Mouse (Mus musculus) forebrain, embryonic 15.5 days (tissue): ENCODE results near the gene Six1. TPM values are rescaled to one million over a fixed set of nuclear protein-coding genes. Genes with fewer than 3 reads are reported as not detected.

ENCODE experiments used
- ATAC-seq: fragments of 200-750 bp; cut with Nextera tagmentation; replicated peaks from 2 replicates; pipeline ENCODE4 v1.8.0; 2017; ENCODE audit warnings: mild to moderate bottlenecking, moderate TSS enrichment, moderate library complexity
- H3K27ac ChIP-seq: fragments of 300-500 bp; sonication (generic); replicated peaks from 2 replicates; pipeline ENCODE4 v1.5.1; 2015; ENCODE audit warnings: mild to moderate bottlenecking, inconsistent platforms
- H3K27me3 ChIP-seq: fragments of 300-500 bp; sonication (generic); 2 replicates; pipeline ENCODE4 v1.6.1; 2015; ENCODE audit warnings: inconsistent platforms
- H3K36me3 ChIP-seq: fragments of 300-500 bp; sonication (generic); 2 replicates; pipeline ENCODE4 v1.6.1; 2015; ENCODE audit warnings: mild to moderate bottlenecking, inconsistent platforms
- H3K4me1 ChIP-seq: fragments of 300-500 bp; sonication (generic); 2 replicates; pipeline ENCODE4 v1.6.1; 2015; ENCODE audit warnings: inconsistent platforms
- H3K4me2 ChIP-seq: fragments of 300-500 bp; sonication (generic); replicated peaks from 2 replicates; pipeline ENCODE4 v1.6.1; 2015; ENCODE audit warnings: mild to moderate bottlenecking, inconsistent platforms
- H3K4me3 ChIP-seq: fragments of 300-500 bp; sonication (generic); 2 replicates; pipeline ENCODE4 v1.5.1; 2015; ENCODE audit warnings: mild to moderate bottlenecking, inconsistent platforms
- H3K9ac ChIP-seq: fragments of 300-500 bp; sonication (generic); replicated peaks from 2 replicates; pipeline ENCODE4 v1.6.1; 2015; ENCODE audit warnings: mild to moderate bottlenecking, inconsistent platforms
- H3K9me3 ChIP-seq: fragments of 300-500 bp; sonication (generic); 2 replicates; pipeline ENCODE4 v1.6.1; 2016; ENCODE audit warnings: inconsistent platforms
- WGBS: fragments of 180-500 bp; shearing (Covaris S2); methylation state at CpG from one replicate; pipeline ENCODE4 v1.1.7; 2015; ENCODE audit warnings: mixed read lengths; 5-methylcytosine and 5-hydroxymethylcytosine counted together
- polyA plus RNA-seq: library from polyadenylated mRNA; unstranded; fragments of >200 nt; fragmentation: Nextera tagmentation; extraction: Ambion mirVana; gene quantifications from 2 replicates; pipeline ENCODE4 v1.2.1, GENCODE M21; 2015

Gene Six1
- polyA plus RNA-seq, 1 experiment from 2014 or later = 0.25 TPM

DNA sequence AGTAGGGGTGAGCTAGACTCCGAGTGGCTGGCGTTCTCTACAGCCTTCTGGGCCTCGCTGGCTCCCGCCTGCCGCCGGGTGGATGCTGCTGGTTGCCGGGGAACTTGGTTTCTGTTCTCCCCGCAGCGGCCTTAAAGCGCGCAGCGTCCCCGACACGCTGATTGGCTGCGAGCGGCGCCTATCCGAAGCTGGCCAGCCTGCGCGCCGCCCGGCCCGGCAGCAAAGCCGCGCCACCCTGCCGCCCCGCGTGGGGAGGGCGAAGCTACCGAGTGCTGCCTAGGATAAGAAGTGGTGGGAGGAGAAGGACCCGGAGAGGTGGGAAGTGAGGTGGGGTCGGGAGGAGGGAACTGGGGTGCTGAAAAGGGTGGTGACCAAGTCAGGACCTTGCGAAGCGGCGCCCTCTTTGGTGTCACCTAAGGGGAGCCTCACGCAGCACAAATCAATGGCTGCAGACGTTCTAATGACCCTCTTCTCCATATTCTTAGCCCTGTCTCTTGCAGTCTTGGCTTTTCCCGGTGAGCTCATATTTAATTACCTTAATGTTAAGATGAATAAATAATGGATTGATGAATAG lies 7.0 kb downstream of the Six1 start:
- H3K9me3 ChIP-seq = no peaks in the 10 kb centered on the region
- no peak overlapping the region for H3K27ac ChIP-seq
- ATAC-seq = peak; percentile 86
- no peak overlapping the region for H3K9ac ChIP-seq
- H3K4me1 ChIP-seq = peaks cover 30% of the 10 kb centered on the region
- peaks cover 96% of the 10 kb centered on the region for H3K27me3 ChIP-seq
- peak overlapping the region; percentile 44 for H3K4me2 ChIP-seq
- H3K36me3 ChIP-seq = no peaks in the 10 kb centered on the region
- under 1% methylated on average over 38 of the region's 38 CpGs for WGBS
- peak overlapping the region; percentile 29 for H3K4me3 ChIP-seq

DNA sequence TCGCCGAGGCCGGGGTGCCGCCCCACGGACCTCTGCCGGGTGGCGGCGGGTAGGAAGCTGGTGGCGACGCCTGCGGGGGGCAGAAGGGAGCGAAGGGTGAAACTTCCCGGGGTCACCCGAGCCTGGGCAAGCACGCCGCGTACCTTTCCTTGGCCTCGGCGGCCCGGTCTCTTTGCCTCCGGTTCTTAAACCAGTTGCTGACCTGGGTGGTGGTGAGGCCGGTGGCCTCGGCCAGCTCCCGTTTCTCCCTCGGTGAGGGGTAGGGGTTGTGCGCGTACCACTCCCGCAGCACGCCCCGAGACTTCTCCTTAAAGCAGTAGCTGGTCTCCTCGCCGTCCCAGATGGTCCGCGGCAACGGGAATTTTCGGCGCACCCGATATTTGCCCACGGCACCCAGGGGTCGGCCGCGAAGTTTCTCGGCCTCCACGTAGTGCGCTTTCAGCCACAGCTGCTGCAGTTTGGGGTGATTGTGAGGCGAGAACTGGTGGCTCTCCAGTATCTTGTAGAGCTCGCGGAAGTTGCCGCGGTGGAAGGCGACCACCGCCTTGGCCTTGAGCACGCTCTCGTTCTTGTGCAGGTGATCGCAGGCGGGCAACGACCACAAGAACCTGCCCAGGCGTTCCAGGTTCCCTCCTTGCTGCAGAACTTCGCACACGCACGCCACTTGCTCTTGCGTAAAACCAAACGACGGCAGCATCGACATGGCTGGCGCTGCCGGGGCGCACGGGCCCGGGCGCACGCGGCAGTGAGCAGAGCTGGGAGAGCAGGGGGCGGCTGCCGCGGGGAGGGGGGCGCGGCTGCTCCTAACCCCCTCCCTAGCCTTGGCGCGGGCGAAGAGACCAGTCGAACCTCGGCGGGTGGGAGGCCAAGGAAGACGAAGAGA lies 7.7 kb downstream of the Six1 start:
- peaks cover 95% of the 10 kb centered on the region for H3K27me3 ChIP-seq
- no peaks in the 10 kb centered on the region for H3K9me3 ChIP-seq
- no peaks in the 10 kb centered on the region for H3K36me3 ChIP-seq
- no peak for ATAC-seq
- WGBS = under 1% methylated on average over 85 of the region's 85 CpGs
- no peak overlapping the region for H3K9ac ChIP-seq
- H3K27ac ChIP-seq = no peak overlapping the region
- peaks cover 30% of the 10 kb centered on the region for H3K4me1 ChIP-seq
- H3K4me3 ChIP-seq = peak overlapping the region; percentile 31
- H3K4me2 ChIP-seq = peak overlapping the region; percentile 44

DNA sequence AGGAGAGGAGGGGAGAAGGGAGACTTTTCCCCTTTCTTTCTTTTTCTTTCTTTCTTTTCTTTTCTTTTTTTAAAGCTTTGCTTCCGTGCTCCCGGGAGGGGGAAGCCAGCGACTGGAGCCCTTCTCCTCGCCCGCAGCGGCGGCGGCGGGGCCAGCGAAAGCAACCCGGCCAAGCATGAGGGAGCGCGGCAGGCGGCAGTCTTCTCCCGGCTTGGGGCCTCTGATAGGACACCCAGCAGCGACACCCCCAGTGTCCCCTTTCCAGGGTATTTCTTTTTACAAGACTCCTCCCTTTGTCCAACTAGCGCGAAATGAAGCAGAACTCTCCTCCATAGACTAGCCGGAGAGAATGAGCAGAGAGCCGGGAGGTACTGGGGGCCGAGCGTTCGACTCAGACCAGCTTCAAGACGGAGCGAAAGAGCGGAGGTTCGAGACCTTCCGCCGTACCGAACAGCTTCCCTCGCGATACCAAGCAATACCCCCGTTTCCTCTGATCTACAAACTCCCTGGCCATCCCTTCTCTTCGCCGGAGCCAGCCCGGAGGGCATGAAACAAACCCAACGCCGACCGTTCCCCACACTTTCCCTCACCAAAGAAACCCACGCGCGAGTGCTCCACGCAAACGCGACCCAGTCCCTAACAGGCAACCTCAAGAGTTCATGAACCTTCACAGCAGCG lies 8.5 kb downstream of the Six1 start:
- H3K4me3 ChIP-seq = peak overlapping the region; percentile 31
- no peaks in the 10 kb centered on the region for H3K36me3 ChIP-seq
- H3K4me1 ChIP-seq = peaks cover 30% of the 10 kb centered on the region
- peak overlapping the region; percentile 47 for H3K4me2 ChIP-seq
- no peaks in the 10 kb centered on the region for H3K9me3 ChIP-seq
- no peak for ATAC-seq
- no peak overlapping the region for H3K9ac ChIP-seq
- WGBS = under 1% methylated on average over 45 of the region's 46 CpGs
- H3K27me3 ChIP-seq = peaks cover 95% of the 10 kb centered on the region
- H3K27ac ChIP-seq = no peak overlapping the region

DNA sequence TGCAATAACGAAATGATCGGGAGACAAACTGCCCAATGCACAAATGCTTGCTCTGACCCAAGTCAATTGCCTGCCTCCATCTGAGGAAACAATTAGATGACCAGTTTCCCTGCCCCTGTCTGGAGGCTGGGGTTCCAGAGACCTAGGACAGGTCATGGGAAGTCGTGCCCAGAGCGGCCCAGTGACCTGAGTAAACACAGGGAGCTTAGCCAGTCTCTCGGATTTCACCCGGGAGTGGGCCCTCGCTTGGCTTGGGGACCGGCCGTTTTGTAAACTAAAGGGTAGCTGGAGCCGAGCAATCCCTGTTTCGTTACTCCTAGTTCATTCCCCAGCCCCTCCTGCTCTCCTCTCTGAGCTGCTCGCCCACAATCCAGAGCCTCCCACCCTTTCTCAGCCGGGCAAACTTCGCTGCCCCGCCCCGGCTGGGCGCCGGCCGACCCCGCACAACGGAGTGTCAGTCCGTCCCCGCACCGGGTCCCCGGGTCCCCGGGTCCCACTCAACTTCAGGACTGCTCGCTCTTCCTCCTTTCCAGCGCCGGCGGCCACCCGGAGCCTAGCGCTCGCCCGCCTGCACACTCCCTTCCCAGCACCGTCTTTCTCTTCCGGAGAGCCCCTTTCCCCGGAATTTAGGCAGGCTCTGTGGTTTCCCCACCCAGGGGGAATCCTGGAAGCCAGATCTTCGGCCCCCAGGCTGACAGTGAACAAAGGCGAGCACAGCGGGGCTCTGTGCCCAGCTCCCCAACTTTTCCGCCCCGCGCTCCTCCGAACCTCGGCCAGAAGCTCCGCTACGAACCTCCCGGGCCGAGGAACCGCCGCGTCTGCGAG lies 9.3 kb downstream of the Six1 start:
- H3K4me3 ChIP-seq = peak overlapping the region; percentile 31
- H3K27ac ChIP-seq = no peak overlapping the region
- H3K9me3 ChIP-seq = no peaks in the 10 kb centered on the region
- peak overlapping the region; percentile 47 for H3K4me2 ChIP-seq
- peaks cover 30% of the 10 kb centered on the region for H3K4me1 ChIP-seq
- H3K9ac ChIP-seq = no peak overlapping the region
- no peaks in the 10 kb centered on the region for H3K36me3 ChIP-seq
- 1% methylated on average over 53 of the region's 53 CpGs for WGBS
- H3K27me3 ChIP-seq = peaks cover 95% of the 10 kb centered on the region
- ATAC-seq = 0 out of 2 replicates have a peak, but pooled peaks have one; percentile 27

DNA sequence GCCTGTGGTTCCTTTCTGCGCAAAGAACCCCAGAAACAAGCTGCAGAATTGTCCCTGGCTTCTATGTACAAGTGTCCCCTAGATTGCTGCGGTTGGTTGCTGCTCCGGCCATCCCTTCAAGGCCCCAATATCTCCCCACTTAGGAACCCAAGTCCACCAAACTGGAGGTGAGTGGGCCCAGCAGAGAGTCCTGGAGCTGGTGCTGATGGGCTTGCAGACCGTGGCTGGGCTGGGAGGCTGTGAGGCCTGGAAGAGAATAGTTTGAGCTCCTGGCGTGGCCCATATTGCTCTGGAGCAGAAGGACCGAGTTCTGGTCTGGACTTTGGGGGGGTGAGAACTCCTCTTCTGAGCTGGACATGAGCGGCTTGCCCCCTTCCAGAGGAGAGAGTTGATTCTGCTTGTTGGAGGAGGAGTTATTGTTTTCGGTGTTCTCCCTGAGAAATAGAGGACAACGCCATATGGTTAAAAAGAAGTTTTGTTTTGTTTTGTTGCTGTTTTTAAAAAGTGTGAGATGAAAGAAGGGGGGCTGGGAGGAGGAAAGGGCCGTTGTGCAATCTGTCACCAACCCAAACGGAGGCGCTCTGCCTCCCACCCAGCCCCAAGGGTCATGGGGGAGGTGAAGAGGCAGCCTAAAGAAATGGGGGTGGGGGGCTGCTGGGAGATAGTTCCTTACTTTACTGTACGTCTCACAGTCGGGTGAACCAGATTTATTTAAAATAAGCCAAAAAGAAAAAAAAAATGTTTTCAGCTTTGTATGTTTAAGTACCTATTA lies 10.1 kb downstream of the Six1 start:
- no peak for ATAC-seq
- WGBS = 3% methylated on average over 14 of the region's 14 CpGs
- H3K9me3 ChIP-seq = no peaks in the 10 kb centered on the region
- H3K27me3 ChIP-seq = peaks cover 95% of the 10 kb centered on the region
- no peak overlapping the region for H3K4me3 ChIP-seq
- H3K4me2 ChIP-seq = no peak overlapping the region
- no peaks in the 10 kb centered on the region for H3K36me3 ChIP-seq
- H3K27ac ChIP-seq = no peak overlapping the region
- no peak overlapping the region for H3K9ac ChIP-seq
- H3K4me1 ChIP-seq = peaks cover 30% of the 10 kb centered on the region

DNA sequence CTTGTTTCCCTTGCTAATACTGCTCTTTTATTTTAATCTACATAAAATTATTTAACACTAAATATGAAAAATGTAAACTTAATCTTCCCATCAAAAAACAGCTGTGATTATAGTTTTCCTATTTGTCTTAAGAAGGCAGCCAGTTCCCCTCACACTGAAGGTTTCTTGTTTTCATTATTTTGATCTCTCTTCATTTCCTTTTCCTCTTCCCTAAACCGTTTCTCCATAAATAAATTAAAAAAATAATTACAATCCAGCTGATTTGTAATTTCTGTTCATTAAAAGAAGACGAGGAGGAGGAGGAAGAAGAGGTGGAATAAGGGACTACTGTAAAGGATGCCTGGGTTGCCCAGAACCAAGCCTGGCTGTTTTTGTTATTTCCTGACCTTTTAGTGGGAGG lies 10.8 kb downstream of the Six1 start:
- Histone ChIP-seq H3K4me3 (no peak overlapping the region), H3K36me3 (no peaks in the 10 kb centered on the region), H3K4me1 (peaks cover 30% of the 10 kb centered on the region), H3K27ac (no peak overlapping the region), H3K4me2 (no peak overlapping the region), H3K27me3 (peaks cover 95% of the 10 kb centered on the region), H3K9ac (no peak overlapping the region), H3K9me3 (no peaks in the 10 kb centered on the region)
- WGBS = 4% methylated on average over 2 of the region's 2 CpGs
- no peak for ATAC-seq

DNA sequence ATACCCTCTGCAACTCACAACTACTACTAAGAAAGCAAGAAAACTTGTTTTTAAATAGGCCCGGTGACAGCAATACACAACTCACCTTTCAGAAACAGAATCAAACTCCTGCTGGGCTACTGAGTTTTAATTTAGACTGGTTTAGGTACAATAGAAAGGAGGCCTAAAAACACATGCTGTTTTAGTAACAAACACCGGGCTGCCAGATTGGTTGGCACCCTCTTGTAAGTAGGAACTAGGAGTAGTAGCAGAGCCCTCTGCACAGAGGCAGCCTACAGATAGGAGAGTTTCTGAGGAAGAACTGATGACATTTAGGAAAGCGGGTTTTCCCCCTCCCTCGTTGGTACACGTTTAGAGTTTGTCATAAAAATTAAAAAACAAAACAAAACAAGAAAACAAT lies 11.3 kb downstream of the Six1 start:
- ATAC-seq = no peak
- H3K4me3 ChIP-seq = no peak overlapping the region

DNA sequence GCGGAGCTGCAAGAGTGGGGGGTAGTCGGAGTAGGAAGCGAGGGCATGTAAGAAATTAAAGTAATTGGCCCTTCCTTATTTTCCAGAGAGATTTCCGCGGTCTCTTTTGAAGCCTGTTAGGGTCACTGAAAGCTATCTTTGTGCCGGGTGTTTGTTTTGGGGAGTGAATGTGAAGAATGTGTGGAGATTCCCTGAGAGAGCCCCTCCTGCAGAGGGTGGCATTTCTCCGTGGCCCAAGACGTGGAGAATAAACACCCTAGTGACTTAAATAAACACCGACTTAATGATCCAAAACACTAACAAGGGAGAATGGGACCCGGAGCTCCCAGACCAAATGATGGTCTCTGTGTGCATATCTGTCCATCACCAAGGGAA lies 12.4 kb downstream of the Six1 start:
- H3K27ac ChIP-seq = no peak overlapping the region
- H3K4me1 ChIP-seq = peaks cover 22% of the 10 kb centered on the region
- under 1% methylated on average over 10 of the region's 10 CpGs for WGBS
- H3K9me3 ChIP-seq = no peaks in the 10 kb centered on the region
- H3K4me3 ChIP-seq = no peak overlapping the region
- no peaks in the 10 kb centered on the region for H3K36me3 ChIP-seq
- no peak for ATAC-seq
- no peak overlapping the region for H3K4me2 ChIP-seq
- H3K9ac ChIP-seq = no peak overlapping the region
- peaks cover 92% of the 10 kb centered on the region for H3K27me3 ChIP-seq

More for the DNA sequence above, 11.3 kb downstream of the Six1 start:
- 3% methylated on average over 5 of the region's 5 CpGs for WGBS
- H3K9ac ChIP-seq = no peak overlapping the region
- H3K4me2 ChIP-seq = no peak overlapping the region
- H3K36me3 ChIP-seq = no peaks in the 10 kb centered on the region
- H3K4me1 ChIP-seq = peaks cover 30% of the 10 kb centered on the region
- peaks cover 95% of the 10 kb centered on the region for H3K27me3 ChIP-seq
- H3K27ac ChIP-seq = no peak overlapping the region
- H3K9me3 ChIP-seq = no peaks in the 10 kb centered on the region

DNA sequence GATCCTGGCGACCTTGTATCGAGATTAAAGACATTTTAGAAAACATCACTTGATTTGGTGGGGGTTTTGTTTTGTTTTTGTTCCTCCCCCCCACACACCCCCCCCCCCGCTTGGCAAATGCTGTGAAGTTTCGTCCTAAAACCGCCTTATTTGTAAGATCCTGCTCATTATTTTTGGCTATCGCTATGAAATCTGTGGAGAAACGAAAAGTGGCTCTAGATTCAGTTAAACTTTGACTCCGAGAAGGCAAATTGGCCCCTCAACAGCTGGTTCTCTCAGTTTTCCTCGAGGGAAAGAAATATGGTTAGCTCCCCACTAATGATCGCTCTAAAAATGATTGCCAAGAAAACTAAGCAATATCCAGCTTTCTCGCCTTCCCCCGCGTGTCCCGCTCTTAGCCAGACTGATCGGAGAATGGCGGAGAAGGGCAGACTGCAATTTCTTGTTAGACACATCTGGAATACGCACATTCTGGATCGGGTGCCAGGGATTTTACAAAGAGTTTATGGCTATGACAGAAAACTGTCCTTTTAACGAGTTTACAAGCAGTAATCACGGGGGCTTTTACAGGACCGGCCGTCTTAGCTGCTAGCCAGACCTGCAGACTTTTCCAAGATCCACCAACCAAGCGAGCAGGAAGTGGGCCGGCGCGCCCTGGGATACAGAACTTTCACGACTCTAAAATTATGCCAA lies 13.0 kb downstream of the Six1 start:
- ATAC-seq = no peak
- H3K36me3 ChIP-seq = no peaks in the 10 kb centered on the region
- WGBS = 1% methylated on average over 27 of the region's 27 CpGs
- no peak overlapping the region for H3K27ac ChIP-seq
- H3K4me1 ChIP-seq = peaks cover 17% of the 10 kb centered on the region
- no peak overlapping the region for H3K4me2 ChIP-seq
- H3K9ac ChIP-seq = no peak overlapping the region
- no peaks in the 10 kb centered on the region for H3K9me3 ChIP-seq
- H3K27me3 ChIP-seq = peaks cover 92% of the 10 kb centered on the region
- no peak overlapping the region for H3K4me3 ChIP-seq

DNA sequence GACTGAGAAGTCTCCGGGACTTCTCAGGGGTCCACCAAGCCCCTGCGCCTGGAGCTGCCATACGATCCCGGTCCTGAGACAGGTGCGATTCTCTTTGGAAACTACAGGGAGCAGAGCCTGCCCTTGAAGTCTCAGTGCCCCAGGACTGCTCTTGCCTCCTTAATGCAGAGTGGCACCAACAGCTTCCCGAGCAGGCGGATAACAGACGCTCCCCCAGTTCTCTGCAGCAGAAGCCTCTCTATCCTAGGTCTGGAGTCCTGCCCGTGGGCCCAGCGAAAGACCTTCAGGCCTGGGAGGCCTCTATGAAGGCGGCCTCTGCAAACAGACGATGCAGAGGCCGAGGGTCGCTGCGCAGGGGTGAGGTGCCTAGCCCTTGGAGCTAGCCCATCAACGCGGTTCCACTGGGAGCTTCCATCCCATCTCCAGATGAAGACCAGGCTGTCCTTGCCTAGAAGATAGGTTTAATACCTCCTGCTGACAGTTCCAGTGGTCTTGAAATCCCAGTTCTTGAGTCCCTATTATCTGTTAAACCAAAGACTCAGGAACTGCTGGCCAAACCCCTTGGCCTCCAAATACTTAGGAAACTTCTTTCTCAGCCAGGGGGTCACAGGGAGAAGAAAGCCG lies 13.6 kb downstream of the Six1 start:
- Histone ChIP-seq H3K27ac (no peak overlapping the region), H3K4me1 (peaks cover 10% of the 10 kb centered on the region), H3K9ac (no peak overlapping the region), H3K4me3 (no peak overlapping the region), H3K9me3 (no peaks in the 10 kb centered on the region), H3K36me3 (no peaks in the 10 kb centered on the region), H3K27me3 (peaks cover 90% of the 10 kb centered on the region), H3K4me2 (no peak overlapping the region)
- no peak for ATAC-seq
- 2% methylated on average over 18 of the region's 18 CpGs for WGBS
